Mouse (Mus musculus) neural tube, embryonic 12.5 days (tissue): ENCODE measurements at regions not wholly inside any gene's neighbourhood (a gene's known extent, or its start where the extent isn't known, plus 50 kb on each side); places are given as distances from the start of the nearest gene placed in this dataset.
A peak's percentile ranks its signal among the peaks of the same experiment; 100 is the strongest.
"Not testable (repeated sequence)": the region's sequence is repeated elsewhere in the genome, so short reads cannot be mapped to it uniquely, and the experiment has no call there.

Experiments used
- ATAC-seq: fragments of 200-750 bp; cut with Nextera tagmentation; 2 replicates; pipeline ENCODE4 v1.8.0; 2017; ENCODE audit warnings: low read depth, mild to moderate bottlenecking, moderate TSS enrichment, moderate library complexity; ENCODE audit not compliant: low FRiP score
- H3K27ac ChIP-seq: fragments of 300-500 bp; sonication (generic); 2 replicates; pipeline ENCODE4 v1.5.1; 2016
- H3K27me3 ChIP-seq: fragments of 300-500 bp; sonication (generic); replicated peaks from 2 replicates; pipeline ENCODE4 v1.6.1; 2016; ENCODE audit warnings: mild to moderate bottlenecking
- H3K36me3 ChIP-seq: fragments of 300-500 bp; sonication (generic); 2 replicates; pipeline ENCODE4 v1.6.1; 2016; ENCODE audit warnings: mild to moderate bottlenecking
- H3K4me1 ChIP-seq: fragments of 300-500 bp; sonication (generic); 2 replicates; pipeline ENCODE4 v1.6.1; 2016
- H3K4me2 ChIP-seq: fragments of 300-500 bp; sonication (generic); replicated peaks from 2 replicates; pipeline ENCODE4 v1.6.1; 2016; ENCODE audit warnings: mild to moderate bottlenecking
- H3K4me3 ChIP-seq: fragments of 300-500 bp; sonication (generic); 2 replicates; pipeline ENCODE4 v1.5.1; 2016
- H3K9ac ChIP-seq: fragments of 300-500 bp; sonication (generic); 2 replicates; pipeline ENCODE4 v1.6.1; 2016; ENCODE audit warnings: mild to moderate bottlenecking
- H3K9me3 ChIP-seq: fragments of 300-500 bp; sonication (generic); 2 replicates; pipeline ENCODE4 v1.6.1; 2016; ENCODE audit warnings: mild to moderate bottlenecking
- WGBS: fragments of 180-500 bp; shearing (Covaris S2); methylation state at CpG from one replicate; pipeline ENCODE4 v1.1.7; 2016; 5-methylcytosine and 5-hydroxymethylcytosine counted together

DNA sequence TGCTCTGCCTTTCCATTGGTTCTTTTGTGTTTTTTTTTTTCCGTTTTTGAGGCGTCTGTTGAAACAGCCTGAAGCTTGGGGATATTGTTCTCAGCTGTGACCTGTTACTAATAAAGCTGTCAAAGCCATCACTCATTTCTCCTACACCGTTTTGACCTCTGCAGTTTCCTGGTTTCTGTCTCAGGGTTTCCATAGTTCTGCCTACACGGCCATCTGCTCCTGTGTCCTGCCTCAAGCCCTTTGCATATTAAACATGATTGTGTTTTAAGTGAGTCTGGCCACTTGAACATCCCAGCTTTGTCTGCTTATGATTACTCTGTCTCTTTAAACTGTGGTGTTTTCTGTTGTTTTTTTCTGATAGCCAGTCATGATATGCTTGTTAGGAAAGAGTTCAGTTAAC lies 114.1 kb upstream of the Commd3 start:
- H3K4me2 ChIP-seq, result no peak overlapping the region

DNA sequence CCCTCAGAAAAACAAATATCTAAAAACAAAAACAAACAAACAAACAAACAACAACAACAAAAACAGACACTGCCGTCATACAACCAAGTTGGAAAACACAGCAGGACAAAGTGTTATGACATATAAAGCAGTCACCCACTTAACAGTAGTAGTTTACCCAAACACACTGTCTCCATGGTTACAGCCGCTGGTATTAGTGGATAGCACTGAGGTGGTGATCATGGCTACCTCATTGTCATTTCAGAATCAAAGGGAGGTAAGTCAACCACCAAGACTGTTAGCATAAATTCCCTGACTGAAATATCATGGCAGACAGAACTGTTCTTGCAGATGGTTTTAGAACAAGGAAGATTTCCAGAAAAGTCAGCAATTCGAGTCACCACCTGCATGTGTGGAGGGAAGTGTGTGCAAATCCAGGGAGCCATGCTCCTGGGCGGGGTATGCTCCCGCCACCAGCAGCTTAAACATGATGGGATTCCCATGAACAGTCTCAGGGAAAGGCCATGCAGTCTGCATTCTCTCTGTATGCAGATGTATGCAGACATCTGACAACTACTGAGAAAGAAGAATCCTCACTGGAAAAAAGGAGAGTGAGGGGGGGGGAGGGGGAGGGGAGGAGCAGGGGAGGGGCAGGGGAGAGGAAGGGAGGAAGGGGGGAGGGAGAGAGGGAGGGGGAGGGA lies 124.1 kb upstream of the Commd3 start:
- Histone ChIP-seq H3K4me1 (no peaks in the 10 kb centered on the region), H3K27me3 (no peaks in the 10 kb centered on the region)

More for the DNA sequence above, 114.1 kb upstream of the Commd3 start:
- ATAC-seq, result peak; percentile 68; the same call in 1 of the 2 replicates
- no peak overlapping the region for H3K4me3 ChIP-seq
- WGBS, result 13% methylated on average over 4 of the region's 4 CpGs
- H3K36me3 ChIP-seq, result no peaks in the 10 kb centered on the region
- H3K9ac ChIP-seq, result no peak overlapping the region
- no peaks in the 10 kb centered on the region for H3K4me1 ChIP-seq
- no peaks in the 10 kb centered on the region for H3K9me3 ChIP-seq
- no peaks in the 10 kb centered on the region for H3K27me3 ChIP-seq
- H3K27ac ChIP-seq, result no peak overlapping the region

DNA sequence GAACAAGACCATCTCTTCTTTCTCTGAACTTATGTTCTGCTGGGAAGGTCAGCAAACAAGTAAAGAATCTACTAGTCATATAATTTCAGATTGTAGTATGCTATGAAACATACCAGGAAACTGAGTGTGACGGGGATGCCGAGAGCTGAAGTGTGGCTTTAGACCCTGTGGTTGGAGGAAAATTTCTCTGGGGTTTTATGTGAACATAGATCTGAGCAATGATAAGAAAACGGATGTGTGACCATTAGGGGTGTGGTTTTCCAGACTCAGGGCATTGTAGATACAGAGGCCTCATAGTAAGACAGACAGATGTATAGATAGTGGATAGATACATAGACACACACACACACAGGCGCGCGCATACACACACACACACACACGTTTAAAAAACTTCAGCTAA lies 131.8 kb upstream of the Dnajc1 start:
- no peak overlapping the region for H3K4me3 ChIP-seq
- no peaks in the 10 kb centered on the region for H3K36me3 ChIP-seq
- no peak overlapping the region for H3K4me2 ChIP-seq
- H3K9me3 ChIP-seq, result no peaks in the 10 kb centered on the region
- ATAC-seq, result no peak
- H3K4me1 ChIP-seq, result no peaks in the 10 kb centered on the region
- no peak overlapping the region for H3K9ac ChIP-seq
- H3K27ac ChIP-seq, result no peak overlapping the region
- 92% methylated on average over 7 of the region's 7 CpGs for WGBS
- no peaks in the 10 kb centered on the region for H3K27me3 ChIP-seq

More for the DNA sequence above, 124.1 kb upstream of the Commd3 start:
- Histone ChIP-seq H3K27ac (no peak overlapping the region), H3K9ac (no peak overlapping the region), H3K4me3 (no peak overlapping the region), H3K36me3 (no peaks in the 10 kb centered on the region), H3K9me3 (no peaks in the 10 kb centered on the region), H3K4me2 (no peak overlapping the region)
- 63% methylated on average over 5 of the region's 5 CpGs for WGBS
- peak; percentile 44; the same call in 1 of the 2 replicates for ATAC-seq

DNA sequence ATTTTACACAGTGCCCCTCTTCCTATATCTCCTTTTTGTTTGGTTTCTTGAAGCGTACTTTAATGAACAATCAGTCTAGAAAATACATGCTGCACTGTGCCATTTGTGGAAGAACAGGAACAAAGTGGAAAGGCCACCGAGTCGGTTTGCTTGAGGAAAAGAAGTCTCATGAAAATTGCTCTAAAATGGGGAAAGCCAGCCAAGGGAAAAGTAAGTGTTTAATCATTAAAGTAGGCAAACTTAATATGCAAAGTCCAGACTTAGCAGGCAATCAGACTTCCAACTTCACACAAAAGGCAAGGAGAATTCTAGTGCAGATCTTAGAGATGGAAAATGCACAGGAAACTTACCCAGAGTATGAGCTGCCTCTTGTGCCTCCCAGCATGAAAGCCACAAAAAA lies 131.3 kb upstream of the Dnajc1 start:
- WGBS, result 77% methylated on average over 3 of the region's 3 CpGs
- Histone ChIP-seq H3K4me1 (no peaks in the 10 kb centered on the region), H3K9ac (no peak overlapping the region), H3K27me3 (no peaks in the 10 kb centered on the region), H3K9me3 (no peaks in the 10 kb centered on the region), H3K4me3 (no peak overlapping the region), H3K4me2 (no peak overlapping the region), H3K27ac (no peak overlapping the region), H3K36me3 (no peaks in the 10 kb centered on the region)
- ATAC-seq, result no peak

DNA sequence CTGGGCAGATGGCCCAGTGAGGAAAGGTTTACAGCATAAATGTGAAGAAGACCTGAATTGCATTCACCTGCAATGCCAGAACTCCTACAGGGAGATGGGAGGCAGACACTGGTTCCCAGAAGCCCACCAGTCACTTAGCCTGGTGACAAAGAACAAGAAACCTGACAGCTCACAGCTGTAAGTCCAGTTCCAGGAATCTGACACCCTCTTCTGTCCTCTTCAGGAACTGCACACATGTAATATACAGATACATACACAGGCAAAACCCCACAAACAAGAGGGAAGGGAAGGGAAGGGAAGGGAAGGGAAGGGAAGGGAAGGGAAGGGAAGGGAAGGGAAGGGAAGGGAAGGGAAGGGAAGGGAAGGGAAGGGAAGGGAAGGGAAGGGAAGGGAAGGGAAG lies 120.8 kb upstream of the Dnajc1 start:
- no peaks in the 10 kb centered on the region for H3K4me1 ChIP-seq
- no peak overlapping the region for H3K4me3 ChIP-seq
- no peaks in the 10 kb centered on the region for H3K9me3 ChIP-seq

DNA sequence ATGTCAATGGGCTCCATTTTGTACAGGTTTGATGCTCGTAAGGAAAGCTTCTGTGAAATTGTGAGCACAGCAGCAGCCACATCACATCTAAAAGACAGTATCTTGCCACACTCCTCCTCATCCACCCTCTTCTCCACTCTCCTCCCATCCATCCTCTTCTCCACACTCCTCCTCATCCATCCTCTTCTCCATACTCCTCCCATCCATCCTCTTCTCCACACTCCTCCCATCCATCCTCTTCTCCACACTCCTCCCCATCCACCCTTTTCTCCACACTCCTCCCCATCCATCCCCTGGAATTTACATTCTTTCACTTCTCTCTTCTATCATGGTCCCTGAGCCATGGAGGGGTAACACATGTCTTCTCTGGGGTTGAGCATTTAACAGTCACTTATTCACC lies 116.7 kb upstream of the Dnajc1 start:
- H3K4me3 ChIP-seq, result no peak overlapping the region
- H3K4me2 ChIP-seq, result no peak overlapping the region
- H3K9me3 ChIP-seq, result no peaks in the 10 kb centered on the region
- H3K27ac ChIP-seq, result no peak overlapping the region
- H3K4me1 ChIP-seq, result no peaks in the 10 kb centered on the region
- 95% methylated on average over 1 of the region's 1 CpGs for WGBS
- no peak for ATAC-seq
- no peak overlapping the region for H3K9ac ChIP-seq
- H3K27me3 ChIP-seq, result no peaks in the 10 kb centered on the region
- H3K36me3 ChIP-seq, result no peaks in the 10 kb centered on the region

More for the DNA sequence above, 120.8 kb upstream of the Dnajc1 start:
- H3K27me3 ChIP-seq, result no peaks in the 10 kb centered on the region
- no peak overlapping the region for H3K4me2 ChIP-seq
- no peak overlapping the region for H3K9ac ChIP-seq
- ATAC-seq, result no peak
- no peaks in the 10 kb centered on the region for H3K36me3 ChIP-seq
- no peak overlapping the region for H3K27ac ChIP-seq

DNA sequence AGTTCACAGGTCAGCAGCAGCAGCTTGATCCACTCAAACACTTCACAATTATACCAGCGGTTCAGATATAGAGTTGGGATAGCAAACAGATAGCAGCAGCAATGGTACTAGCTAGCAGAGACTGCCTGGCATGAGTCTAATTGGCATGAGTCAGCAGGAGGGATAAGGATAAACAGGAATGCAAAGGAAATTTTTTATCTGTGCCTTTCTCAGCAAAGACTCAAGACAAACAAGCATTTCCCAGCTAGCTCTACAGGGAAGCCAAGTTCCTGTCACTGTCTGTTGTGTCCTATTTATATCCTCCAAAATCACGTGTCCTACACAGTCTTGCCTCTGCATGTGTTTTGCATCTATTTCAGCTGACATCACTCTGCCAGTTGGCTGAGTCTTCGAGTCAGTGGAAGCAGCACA lies 80.7 kb upstream of the Dnajc1 start:
- H3K9me3 ChIP-seq, result no peaks in the 10 kb centered on the region
- H3K36me3 ChIP-seq, result no peaks in the 10 kb centered on the region

DNA sequence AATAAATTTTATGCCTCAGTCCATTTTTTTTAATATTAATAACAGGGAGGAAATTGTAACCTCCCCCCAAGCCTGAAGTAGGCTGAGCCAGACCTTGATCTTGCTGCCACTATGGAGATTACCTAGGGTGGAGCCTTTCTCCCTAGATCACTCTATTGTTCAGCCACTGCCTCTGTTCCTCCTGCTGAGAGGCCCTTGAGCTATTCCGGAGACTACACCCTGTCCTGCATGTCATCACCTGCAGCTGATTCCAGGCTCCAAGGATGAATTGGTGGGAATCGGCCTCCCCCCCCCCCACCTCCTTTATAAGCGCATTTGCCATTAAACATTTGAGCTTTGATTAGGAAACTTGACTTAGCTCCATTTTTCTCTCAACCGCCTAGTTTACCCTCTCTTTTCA lies 68.3 kb upstream of the Dnajc1 start:
- Histone ChIP-seq H3K27ac (no peak overlapping the region), H3K4me2 (no peak overlapping the region)
- WGBS, result 92% methylated on average over 4 of the region's 4 CpGs

More for the DNA sequence above, 80.7 kb upstream of the Dnajc1 start:
- H3K4me1 ChIP-seq, result no peaks in the 10 kb centered on the region
- H3K4me3 ChIP-seq, result no peak overlapping the region
- H3K27ac ChIP-seq, result no peak overlapping the region
- no peak overlapping the region for H3K9ac ChIP-seq
- no peak for ATAC-seq
- H3K27me3 ChIP-seq, result no peaks in the 10 kb centered on the region
- H3K4me2 ChIP-seq, result no peak overlapping the region
- 69% methylated on average over 3 of the region's 3 CpGs for WGBS

DNA sequence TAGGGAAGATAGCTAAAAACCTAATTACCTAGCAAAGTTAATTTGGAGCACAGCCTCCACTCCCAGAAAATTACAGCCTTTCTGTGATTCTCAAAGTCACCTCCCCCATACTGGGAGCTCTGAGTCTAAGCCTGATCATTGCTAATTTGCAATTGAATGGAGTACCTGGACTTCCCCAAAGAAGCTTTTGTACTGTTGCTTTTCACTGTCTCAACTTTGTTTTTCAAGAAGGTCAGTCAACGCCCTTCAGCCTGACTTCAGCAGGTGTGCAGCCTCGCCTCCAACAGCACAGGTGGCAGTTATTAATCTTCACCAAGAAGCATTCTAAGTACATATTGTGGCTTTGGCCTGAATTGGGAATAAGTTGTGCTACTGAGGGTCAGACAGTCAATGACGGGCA lies 67.7 kb upstream of the Dnajc1 start:
- H3K9me3 ChIP-seq, H3K4me1 ChIP-seq, H3K36me3 ChIP-seq, H3K9ac ChIP-seq, H3K27me3 ChIP-seq, H3K27ac ChIP-seq, ATAC-seq, H3K4me2 ChIP-seq, H3K4me3 ChIP-seq: not testable (repeated sequence)
- WGBS, result 80% methylated on average over 3 of the region's 3 CpGs

More for the DNA sequence above, 68.3 kb upstream of the Dnajc1 start:
- Histone ChIP-seq H3K36me3 (no peaks in the 10 kb centered on the region), H3K9me3 (no peaks in the 10 kb centered on the region), H3K27me3 (no peaks in the 10 kb centered on the region), H3K4me1 (no peaks in the 10 kb centered on the region), H3K4me3 (no peak overlapping the region), H3K9ac (no peak overlapping the region)
- no peak for ATAC-seq

DNA sequence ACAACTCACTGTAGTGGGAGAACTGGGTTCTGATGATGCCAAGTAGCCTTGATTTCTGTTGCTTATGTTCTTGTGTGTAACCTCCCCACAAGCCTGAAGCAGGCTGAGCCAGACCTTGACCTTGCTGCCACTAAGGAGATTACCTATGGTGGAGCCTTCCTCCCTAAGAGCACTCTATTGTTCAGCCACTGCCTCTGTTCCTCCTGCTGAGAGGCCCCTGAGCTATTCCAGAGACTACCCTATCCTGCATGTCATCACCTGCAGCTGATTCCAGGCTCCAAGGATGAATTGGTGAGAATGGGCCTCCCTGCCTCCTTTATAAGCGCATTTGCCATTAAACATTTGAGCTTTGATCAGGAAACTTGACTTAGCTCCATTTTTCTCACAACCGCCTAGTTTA lies 60.8 kb upstream of the Dnajc1 start:
- H3K9ac ChIP-seq, H3K36me3 ChIP-seq, H3K9me3 ChIP-seq, H3K27me3 ChIP-seq, H3K27ac ChIP-seq, H3K4me2 ChIP-seq, H3K4me3 ChIP-seq, H3K4me1 ChIP-seq, ATAC-seq: not testable (repeated sequence)
- WGBS, result 52% methylated on average over 2 of the region's 2 CpGs

DNA sequence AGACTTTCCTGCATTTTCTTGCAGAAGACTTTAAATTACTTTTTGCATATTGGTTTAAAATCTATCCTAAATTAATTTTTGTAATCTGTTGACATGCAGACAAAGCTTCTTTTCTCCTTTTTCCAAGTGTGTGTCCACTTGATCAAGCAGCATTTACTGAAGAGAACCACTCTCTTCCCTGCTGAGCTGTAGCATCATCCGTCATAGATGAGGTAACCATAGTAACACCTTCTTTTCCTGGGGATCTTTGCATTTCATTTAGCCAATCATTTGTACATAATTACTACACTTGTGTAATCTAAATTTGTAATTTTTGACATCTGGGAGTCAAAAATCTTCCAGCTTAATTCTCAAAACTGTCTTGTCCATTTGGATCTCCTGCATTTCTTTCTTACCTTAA lies 53.2 kb upstream of the Dnajc1 start:
- H3K4me3 ChIP-seq, result no peak overlapping the region
- H3K4me2 ChIP-seq, result no peak overlapping the region

More for the DNA sequence above, 53.2 kb upstream of the Dnajc1 start:
- no peaks in the 10 kb centered on the region for H3K4me1 ChIP-seq
- no peaks in the 10 kb centered on the region for H3K36me3 ChIP-seq
- H3K27ac ChIP-seq, result no peak overlapping the region
- WGBS, result 51% methylated on average over 1 of the region's 1 CpGs
- no peak overlapping the region for H3K9ac ChIP-seq
- no peak for ATAC-seq
- no peaks in the 10 kb centered on the region for H3K9me3 ChIP-seq
- no peaks in the 10 kb centered on the region for H3K27me3 ChIP-seq
